Mouse (Mus musculus) megakaryocyte progenitor cell, adult 5-6 weeks (primary cell): Measurements from ENCODE around the gene Nat14. TPM values are rescaled to one million over a fixed set of nuclear protein-coding genes. Genes with fewer than 3 reads are reported as not detected.

Experiments used
- ATAC-seq: replicated peaks from 2 replicates; pipeline ENCODE4 v1.8.0; 2016; ENCODE audit warnings: mild to moderate bottlenecking, moderate TSS enrichment, inconsistent platforms; ENCODE audit not compliant: poor library complexity
- total RNA-seq, 2 experiments: library from RNA; stranded (forward) in 1 of 2; stranded (reverse) in 1 of 2; fragments of 157-497, 149-512 nt in 1 of 2; fragments of 200-1000 nt in 1 of 2; gene quantifications; 2 replicates each; pipeline versions ENCODE4 v1.2.3 to v1.2.4; 2015 to 2017

Gene Nat14
- total RNA-seq, 2 experiments from 2014 or later = 0.64 TPM; not detected in 1

DNA sequence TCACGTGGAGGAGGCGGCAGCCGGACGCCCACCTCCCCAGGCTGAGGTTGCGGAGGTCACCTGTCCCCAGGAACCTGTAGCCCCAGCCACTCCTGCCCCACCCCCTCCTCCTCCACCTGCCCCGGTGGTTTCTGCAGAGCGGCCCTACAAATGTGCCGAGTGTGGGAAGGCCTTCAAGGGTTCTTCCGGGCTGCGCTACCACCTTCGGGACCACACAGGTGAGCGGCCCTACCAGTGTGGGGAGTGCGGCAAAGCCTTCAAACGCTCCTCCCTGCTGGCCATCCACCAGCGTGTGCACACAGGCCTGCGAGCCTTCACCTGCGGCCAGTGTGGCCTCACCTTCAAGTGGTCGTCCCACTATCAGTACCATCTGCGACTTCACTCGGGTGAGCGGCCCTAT lies 1.9 kb upstream of the Nat14 start:
- no peak for ATAC-seq

DNA sequence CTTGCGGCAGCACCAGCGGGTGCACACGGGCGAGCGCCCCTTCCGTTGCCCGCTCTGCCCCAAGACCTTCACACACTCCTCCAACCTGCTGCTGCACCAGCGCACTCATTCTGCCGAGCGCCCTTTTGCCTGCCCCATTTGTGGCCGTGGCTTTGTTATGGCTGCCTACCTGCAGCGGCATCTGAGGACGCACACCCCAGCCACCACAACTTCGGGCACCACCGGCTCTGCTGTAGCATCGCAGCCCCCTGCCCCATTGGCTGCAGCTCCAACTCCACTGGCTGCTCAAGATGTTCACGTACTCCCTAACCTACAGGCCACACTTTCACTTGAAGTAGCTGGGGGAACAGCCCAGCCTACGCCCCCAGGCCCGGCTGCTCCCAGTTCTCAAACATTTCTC lies 1.3 kb upstream of the Nat14 start:
- no peak for ATAC-seq

DNA sequence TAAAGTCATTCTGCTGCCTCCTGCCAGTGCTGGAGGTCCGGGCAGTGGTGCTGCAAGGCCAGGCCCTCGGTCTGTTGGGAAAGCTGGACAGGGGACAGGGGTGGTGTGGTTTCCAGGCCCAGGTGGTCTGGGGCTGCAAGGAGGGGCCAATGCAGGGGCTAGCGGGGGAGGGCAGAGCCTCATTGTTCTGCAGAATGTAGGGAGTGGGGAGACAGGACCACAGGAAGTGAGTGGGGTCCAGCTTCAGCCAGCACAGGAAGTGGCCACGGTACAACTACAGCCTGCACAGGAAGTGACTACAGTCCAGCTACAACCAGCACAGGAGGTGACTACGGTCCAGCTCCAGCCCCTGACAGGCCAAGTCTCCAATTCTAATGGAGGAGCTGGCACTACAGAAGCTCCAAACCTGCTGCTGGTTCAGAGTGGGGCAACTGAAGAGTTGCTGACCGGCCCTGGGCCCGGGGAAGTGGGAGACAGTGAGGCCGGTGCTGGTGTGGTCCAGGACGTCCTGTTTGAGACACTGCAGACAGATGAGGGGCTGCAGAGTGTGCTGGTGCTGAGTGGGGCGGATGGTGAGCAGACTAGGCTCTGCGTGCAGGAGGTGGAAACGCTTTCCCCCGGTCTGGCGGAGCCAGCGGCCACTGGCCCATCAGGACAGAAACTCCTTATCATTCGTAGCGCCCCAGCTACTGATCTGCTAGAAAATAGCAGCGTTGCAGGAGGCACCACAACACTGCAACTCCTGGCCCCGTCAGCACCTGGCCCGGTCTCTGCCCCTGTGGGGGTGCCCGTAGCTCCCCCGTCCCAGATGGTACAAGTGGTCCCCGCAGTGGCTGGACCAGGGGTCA lies 628 bp upstream of the Nat14 start:
- no peak for ATAC-seq

DNA sequence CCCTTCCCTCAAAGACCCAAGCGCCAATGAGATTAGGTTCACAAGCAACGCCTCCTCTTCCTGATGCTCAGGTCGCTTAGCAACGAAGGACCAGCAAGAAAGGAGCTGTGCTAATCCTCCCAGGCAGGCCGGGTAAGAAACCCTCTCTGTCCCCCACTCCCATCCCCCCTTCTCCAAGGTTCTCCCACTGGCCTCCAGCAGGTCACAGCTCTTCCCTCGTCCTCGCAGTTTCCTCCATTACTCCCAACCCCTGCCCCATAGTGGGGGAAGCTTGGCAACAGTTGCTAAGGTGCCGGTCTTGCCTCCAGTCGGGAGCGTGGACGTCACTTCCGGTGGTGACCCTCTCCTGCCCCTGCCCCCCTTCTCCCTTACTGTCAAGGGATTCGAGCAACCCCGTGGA lies 680 bp downstream of the Nat14 start:
- ATAC-seq = peak; percentile 32

DNA sequence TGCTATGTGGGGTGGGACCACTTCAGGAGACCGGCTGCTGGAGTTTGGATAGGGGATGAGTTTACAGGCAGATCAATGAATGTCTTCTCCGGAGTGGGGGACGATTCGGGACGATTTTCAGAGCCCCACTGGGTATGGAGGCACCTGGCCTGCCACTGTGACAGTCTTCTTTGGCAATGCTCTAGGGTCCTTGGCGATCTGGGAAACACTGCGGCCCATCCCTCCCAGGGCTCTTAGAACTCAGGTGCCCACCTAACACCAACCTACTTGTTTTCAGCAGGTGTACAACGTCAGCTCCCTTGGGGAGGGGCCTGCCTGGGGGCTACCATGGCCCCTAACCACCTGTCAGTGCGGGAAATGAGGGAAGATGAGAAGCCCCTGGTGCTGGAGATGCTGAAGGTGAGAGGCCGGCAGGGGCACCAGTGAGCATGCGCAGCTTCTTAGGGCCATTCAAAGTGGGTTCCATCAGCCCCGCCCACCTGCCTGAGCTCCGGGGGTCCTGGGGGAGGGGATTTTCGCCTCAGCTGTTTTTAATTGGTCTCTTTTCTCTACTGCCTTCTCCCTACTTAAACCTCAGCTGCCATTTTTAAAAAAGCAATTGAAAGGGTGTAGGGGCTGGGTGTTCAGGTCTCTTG lies 1.2 kb downstream of the Nat14 start:
- no peak for ATAC-seq

DNA sequence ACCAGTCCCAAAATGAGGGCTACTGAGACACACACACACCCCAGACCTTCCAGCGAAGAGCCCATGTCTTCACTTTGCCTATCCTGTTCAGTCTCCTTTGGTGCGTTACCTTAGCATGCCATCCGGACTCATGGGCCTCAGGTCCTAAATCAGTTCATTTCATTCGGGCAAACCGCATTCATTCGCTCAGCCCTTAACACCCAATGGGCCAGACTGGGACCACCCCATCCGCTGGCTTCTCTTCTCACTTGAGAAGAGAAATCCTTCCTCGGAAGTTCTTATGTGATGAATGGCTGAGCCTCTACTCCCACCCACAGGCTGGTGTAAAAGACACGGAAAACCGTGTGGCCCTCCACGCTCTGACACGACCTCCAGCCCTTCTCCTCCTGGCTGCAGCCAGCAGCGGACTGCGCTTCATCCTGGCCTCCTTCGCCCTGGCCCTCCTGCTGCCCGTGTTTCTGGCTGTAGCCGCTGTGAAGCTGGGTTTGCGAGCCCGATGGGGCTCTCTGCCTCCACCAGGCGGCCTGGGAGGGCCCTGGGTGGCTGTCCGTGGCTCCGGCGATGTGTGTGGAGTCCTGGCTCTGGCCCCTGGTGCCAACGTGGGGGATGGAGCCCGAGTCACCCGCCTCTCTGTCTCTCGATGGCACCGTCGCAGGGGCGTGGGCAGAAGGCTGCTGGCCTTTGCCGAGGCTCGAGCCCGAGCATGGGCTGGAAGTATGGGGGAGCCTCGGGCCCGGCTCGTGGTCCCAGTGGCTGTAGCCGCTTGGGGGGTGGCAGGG lies 1.9 kb downstream of the Nat14 start:
- ATAC-seq = peak; percentile 56

DNA sequence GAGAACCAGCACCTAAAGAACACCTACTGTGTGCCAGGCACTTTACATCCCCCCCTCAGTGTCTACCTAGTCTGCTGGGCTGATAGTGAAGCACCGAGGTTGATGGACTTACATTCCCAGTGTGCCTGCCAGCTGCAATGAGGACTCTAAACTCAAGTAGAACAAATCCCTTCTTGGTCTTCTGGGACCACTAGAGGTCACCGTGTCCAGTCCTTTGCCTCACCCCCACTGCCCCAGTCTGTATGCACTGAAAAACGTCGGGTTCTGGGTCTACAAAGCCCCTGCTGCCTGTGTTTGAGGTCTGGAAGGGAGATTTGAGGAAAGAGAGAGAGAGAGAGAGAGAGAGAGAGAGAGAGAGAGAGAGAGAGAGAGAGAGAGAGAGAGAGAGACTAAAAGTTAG lies 2.7 kb downstream of the Nat14 start:
- no peak for ATAC-seq

DNA sequence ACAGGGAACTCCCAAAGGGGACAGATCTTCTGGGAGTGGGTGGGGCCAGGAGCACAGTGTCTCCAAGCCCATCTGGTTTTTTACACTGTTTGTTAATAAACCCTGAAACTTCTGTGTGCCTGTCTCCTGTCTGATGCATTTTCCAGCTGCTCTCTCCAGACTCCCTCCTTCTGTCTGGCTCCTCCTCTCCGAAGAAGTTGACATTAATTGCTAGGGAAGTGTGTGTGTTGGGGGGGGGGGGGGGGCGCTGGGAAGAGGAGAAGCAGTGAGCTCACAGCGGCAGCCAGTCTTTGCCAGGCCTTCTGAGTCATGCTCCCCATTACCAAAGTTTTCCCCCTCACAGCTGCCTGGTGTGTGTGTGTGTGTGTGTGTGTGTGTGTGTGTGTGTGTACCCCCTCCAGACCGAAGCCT lies 3.1 kb downstream of the Nat14 start:
- ATAC-seq = no peak

DNA sequence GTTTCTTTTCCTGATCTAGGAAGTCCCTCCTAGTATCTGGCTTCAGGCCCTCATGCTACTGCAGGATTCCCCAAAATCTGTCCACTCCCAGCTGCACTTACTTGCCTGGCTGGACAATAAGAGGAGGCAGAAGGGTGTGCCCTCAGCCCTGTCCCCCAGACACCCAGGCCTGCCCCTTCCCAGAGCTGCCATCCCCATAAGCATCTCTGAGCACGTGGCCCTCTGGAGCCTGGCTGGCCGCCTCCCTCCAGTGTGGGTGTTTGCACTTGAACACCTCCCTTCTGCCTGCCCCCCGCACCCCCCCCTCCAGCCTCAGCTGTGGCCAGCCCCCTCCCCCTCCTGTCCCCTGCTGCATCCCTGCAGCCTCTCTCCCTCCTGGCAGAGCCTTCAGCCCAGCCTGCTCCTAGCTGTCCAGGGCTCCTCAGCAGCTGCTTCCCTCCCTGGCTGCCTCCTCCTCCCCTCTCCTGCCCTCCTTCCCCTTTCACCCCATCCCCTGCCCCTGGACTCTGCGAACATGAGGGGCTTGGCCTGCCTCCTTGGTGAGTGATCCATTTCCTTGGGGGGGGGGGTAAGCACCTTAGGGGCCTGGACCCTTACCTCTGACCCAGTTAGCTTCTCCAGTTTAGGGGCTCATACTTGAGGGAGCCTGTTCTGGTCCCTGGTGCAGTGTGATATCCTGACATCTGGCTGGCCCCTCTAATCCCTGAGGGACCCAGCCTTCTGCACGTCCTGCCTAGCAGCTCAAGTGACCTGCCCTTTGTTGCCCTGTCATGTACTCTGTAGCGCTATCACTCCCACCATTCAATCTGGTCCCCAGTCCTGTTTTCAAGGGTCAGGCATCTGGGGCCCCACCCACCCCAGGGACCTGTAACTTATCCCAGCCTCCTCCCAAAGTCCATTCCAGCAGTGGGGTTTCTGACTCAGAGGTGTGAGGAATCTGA lies 3.9 kb downstream of the Nat14 start, which contains the start of gene Ssc5d:
Gene Ssc5d (plus strand): TSS at position 345 of the 941 bp plus-strand sequence.
- ATAC-seq = no peak

DNA sequence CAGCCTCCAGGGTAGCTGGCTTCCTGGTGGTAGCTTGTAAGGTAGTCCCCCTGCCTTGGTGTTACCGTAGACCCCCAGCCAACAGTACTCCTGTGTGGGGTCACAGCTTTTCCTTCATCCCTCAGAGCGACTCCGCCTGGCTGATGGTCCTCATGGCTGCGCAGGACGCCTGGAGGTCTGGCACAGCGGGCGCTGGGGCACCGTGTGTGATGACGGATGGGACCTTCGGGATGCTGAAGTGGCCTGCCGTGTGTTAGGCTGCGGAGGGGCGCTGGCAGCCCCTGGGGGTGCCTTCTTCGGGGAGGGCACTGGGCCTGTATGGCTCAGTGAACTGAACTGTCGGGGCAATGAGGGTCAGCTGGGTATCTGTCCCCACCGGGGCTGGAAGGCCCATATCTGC lies 5.0 kb downstream of the Nat14 start:
- no peak for ATAC-seq

DNA sequence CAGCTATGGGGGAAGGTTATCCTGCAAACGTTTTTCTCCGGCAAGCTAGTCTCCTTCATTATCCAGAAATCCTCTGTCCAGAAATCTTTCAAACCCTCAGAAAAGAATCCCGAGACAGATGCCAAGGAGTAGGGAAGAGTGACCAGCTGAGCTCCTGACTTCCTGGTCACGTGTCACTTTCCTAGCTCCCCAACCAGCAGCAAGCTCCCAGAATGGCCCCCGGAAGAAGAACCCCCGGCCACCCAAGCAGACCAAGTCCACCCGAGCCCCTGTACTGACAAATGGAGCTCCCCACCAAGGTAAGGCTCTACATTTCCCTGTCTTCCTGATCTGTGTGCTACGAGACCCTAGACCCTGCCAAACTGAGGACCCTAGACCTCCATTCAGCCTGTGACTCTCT lies 5.9 kb downstream of the Nat14 start:
- no peak for ATAC-seq

DNA sequence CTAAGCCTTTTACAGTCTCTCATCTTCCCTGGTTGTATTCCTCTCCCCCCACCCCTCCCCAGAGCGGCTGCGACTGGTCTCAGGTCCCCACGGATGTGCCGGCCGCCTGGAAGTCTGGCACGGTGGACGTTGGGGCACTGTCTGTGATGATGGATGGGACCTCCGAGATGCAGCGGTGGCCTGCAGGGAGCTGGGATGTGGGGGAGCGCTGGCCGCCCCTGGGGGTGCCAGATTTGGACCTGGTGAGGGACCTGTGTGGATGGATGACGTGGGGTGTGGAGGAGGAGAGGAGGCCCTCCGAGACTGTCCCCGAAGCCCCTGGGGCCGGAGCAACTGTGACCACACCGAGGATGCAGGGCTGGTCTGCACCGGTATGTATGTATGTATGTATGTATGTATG lies 6.5 kb downstream of the Nat14 start:
- ATAC-seq = no peak

DNA sequence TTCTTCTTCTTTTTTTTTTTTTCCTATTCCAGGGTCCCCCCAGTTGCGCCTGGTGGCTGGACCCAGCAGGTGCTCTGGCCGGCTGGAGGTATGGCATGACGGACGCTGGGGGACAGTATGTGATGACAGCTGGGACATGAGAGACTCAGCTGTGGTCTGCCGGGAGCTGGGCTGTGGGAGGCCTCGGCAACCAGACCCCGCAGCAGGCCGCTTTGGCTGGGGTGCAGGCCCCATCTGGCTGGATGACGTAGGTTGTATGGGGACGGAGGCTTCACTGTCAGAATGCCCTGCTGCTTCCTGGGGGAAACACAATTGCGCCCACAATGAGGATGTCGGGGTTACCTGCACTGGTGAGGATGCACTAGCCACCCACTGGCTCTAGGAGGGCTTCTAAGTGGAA lies 11.3 kb downstream of the Nat14 start:
- no peak for ATAC-seq

DNA sequence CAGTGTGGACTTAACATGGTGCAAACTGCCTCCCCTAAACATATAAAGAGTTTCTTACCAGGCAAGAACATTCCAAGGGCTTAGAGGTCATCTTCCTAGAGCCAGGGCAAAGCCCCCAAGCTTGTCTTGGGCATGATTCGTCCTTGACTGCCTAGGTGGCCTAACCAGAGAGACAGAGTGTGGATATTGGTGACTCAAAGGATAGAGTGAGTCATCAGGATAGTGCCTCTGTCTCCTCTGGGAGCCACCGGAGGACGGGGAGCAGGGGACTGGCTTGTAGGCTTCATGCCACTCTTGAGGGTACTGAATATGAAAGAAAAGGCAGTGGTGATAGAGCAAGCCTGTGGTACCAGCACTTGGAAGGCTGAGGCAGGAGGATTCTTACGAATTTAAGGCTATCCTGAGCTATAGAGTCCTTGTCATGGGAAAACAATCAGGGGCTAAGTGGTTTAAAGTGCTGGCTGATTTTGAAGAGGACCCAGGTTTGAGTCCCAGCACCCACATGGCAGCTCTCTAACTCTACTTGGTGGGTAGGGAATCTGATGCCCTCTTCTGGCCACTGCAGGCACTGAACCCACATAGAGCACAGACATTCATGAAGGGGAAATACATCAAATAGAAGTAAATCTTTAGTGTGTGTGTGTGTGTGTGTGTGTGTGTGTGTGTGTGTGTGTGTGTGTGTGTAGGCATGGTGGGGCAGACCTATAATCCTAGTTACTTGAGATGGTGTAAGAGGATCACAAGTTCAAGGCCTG lies 12.5 kb downstream of the Nat14 start:
- no peak for ATAC-seq

DNA sequence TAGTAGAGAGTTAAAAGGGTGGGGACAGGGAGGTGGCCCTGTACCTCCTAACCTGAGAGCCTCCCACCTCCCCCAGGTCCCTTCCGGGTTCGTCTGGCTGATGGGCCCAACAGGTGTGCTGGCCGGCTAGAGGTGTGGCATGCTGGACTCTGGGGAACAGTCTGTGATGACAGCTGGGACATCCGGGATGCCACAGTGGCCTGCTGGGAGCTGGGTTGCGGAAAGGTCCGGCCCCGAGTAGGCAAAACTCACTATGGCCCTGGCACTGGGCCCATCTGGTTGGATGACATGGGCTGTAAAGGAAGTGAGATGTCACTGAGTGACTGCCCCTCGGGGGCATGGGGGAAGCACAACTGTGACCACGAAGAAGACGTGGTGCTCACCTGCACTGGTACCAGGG lies 15.0 kb downstream of the Nat14 start:
- ATAC-seq = no peak

DNA sequence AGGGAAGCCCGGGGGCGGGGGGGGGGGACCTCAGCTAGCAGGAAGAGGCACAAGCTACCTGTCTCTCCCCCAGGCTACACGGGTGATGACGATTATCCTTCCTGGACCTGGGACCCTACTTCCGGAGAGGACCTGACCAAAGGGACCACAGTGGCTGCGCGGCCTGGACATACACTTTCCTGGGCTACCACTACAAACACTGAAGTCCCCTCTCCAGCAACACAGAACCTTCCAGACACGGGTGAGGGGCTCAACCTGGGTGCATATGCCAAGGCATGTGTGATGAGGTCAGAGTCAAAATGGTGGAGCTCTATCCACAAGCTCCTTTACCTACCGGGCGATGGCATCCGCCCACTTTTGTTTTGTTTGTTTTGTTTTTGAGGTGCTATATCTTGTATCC lies 15.6 kb downstream of the Nat14 start:
- no peak for ATAC-seq

DNA sequence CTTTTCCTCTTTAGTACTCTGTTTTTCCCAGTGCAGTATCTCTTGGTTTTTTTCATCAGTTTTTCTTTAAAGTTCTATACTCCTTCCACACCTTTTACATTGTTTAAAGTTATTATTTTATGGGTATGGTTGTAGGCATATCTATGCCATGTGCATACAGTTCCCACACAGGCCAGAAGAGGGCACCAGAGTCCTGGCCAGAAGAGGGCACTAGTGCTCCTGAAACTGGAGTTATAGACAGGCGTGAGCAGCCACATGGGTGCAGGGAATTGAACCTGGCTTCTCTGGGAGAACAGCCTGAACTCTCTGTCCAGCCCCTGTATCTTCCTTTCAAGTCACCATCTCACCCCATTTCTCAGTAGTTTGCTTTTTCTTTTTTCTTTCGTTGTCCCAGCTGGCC lies 16.6 kb downstream of the Nat14 start:
- peak; percentile 75 for ATAC-seq

DNA sequence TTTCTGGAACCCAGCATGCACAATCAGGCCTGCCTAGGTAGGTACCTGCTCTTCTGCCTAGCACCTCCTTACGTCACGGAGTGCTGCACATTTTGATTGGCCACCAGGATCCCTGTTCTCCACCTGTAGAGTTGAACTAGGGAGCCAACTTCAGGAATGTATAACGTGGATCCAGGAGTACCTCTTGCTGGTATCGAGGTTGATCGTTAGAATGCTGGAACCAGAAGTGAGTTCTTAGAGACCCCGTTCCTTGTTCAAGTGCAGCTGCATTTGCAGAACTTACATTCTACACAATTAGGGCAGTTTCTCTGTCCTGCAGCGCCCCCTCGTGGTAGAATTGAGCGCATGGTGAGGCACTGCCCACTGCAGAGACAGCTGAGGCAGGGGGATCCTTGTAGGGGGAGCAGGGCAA lies 18.2 kb downstream of the Nat14 start:
- peak; percentile 59 for ATAC-seq

DNA sequence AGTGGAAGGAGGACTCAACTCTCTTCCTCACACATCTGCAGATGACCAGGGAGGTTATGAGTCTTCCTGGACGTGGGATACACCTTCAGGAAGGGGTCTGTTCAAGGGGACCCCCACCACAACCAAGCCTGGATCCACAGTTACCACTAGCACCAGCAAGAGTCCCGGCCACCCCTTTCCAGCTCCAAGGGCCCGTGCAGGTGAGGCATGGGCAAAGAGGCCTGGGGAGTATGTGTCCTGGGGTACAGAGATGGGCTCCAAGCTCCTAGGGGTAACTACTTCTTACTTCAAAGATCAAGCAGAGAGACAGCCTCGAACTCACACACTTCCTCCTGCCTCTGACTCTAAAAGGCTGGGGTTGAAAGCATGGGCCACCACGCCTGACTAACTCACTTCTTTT lies 20.8 kb downstream of the Nat14 start:
- ATAC-seq = no peak
